Mouse (Mus musculus): ENCODE data around the gene Capzb.

DNA sequence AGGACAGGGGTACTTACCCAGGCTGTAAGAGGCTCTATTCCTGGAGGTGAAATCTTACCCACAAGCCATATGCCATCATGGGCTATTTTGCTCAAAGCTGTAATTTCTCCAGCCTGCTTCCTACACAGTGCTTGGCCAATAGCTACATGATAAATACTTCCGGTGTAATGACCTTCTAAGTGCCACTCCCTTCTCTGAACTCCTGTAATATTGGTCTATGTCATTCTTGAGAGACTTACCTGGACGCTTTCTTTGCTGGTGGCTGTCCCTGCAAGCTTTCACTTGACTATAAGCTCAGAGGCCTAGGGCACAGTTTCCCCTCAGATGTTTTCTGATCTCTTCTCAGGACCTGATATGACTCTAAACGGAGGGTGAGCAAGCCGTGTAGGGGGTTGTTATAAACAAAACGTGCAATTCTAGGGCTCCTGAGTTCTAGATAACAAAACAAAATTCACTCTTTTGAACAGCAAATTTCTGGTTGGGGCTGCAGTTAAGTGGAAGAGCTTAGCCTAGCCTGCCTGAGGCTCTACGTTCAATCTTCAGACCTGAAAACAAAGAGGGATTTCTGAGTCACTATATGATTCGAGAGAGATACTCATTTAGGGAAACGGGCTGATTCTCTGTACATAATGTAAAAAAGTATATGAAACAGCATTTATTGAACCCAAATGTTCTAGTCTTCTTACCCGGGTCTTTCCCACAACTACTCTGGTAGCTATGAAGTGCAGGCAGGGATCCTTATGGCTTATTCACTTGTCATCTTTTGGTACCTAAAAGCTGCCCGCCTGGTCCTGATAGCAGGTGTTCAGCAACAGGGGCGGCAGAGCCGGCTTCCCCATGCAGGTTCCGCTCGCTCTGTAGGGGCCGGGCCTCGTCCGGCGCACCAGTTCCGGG, 847 bp upstream of the Capzb start:
- TF ChIP-seq CTCF (IDR thresholded peaks at IDR 0.05; ENCODE audit: low read depth, low read length), result no peak
- no peak for TF ChIP-seq POLR2A (IDR thresholded peaks at IDR 0.05; ENCODE audit: extremely low read depth, insufficient read depth, low read length)
